Mouse (Mus musculus) kidney, embryonic 14.5 days (tissue): ENCODE measurements around the gene Cct3. TPM values are rescaled to one million over a fixed set of nuclear protein-coding genes. Genes with fewer than 3 reads are reported as not detected.
"Not testable (repeated sequence)": the region's sequence is repeated elsewhere in the genome, so short reads cannot be mapped to it uniquely, and the experiment has no call there.

ENCODE experiments used
- ATAC-seq: fragments of 200-750 bp; cut with Nextera tagmentation; 2 replicates; pipeline ENCODE4 v1.8.0; 2017; ENCODE audit warnings: moderate number of reproducible peaks, mild to moderate bottlenecking, moderate TSS enrichment, moderate library complexity; ENCODE audit not compliant: low FRiP score, low TSS enrichment
- H3K27ac ChIP-seq: fragments of 300-500 bp; sonication (generic); 2 replicates; pipeline ENCODE4 v1.5.1; 2014; ENCODE audit warnings: low read depth, mild to moderate bottlenecking, low read length, moderate library complexity, mixed read lengths
- H3K27me3 ChIP-seq: fragments of 300-500 bp; sonication (generic); 2 replicates; pipeline ENCODE4 v1.6.1; 2014; ENCODE audit warnings: mild to moderate bottlenecking, low read length; ENCODE audit not compliant: control insufficient read depth, insufficient read depth
- H3K36me3 ChIP-seq: fragments of 300-500 bp; sonication (generic); 2 replicates; pipeline ENCODE4 v1.6.1; 2014; ENCODE audit warnings: low read length, mixed read lengths; ENCODE audit not compliant: control insufficient read depth, insufficient read depth
- H3K4me1 ChIP-seq: fragments of 300-500 bp; sonication (generic); 2 replicates; pipeline ENCODE4 v1.6.1; 2014; ENCODE audit warnings: low read length, mixed read lengths; ENCODE audit not compliant: control insufficient read depth, insufficient read depth
- H3K4me2 ChIP-seq: fragments of 300-500 bp; sonication (generic); replicated peaks from 2 replicates; pipeline ENCODE4 v1.6.1; 2014; ENCODE audit warnings: low read depth, mild to moderate bottlenecking, low read length
- H3K4me3 ChIP-seq: fragments of 300-500 bp; sonication (generic); 2 replicates; pipeline ENCODE4 v1.5.1; 2014; ENCODE audit warnings: mild to moderate bottlenecking, low read length
- H3K9ac ChIP-seq: fragments of 300-500 bp; sonication (generic); 2 replicates; pipeline ENCODE4 v1.6.1; 2014; ENCODE audit warnings: low read depth, mild to moderate bottlenecking, low read length, moderate library complexity
- H3K9me3 ChIP-seq: fragments of 300-500 bp; sonication (generic); 2 replicates; pipeline ENCODE4 v1.6.1; 2016; ENCODE audit warnings: low read length; ENCODE audit not compliant: control insufficient read depth
- WGBS: fragments of 180-500 bp; shearing (Covaris S2); extraction: QIAGEN DNeasy Blood & Tissue Kit; methylation state at CpG from one replicate; pipeline ENCODE4 v1.1.7; 2014; 5-methylcytosine and 5-hydroxymethylcytosine counted together
- polyA plus RNA-seq: library from polyadenylated mRNA; unstranded; fragments of >200 nt; fragmentation: Nextera tagmentation; extraction: Ambion mirVana; gene quantifications from 2 replicates; pipeline ENCODE4 v1.2.1, GENCODE M21; 2014

Cct3 gene
- polyA plus RNA-seq, 1 experiment from 2014 or later = 679 TPM

DNA sequence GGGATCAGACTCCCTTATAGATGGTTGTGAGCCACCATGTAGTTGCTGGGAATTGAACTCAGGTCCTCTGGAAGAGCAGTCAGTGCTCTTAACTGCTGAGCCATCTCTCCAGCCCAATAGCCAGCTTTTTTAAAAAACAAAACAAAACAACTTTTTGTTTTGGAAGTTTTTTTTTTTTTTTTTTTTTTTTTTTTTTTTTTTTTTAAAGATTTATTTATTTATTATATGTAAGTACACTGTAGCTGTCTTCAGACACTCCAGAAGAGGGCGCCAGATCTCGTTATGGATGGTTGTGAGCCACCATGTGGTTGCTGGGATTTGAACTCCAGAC lies 11.4 kb upstream of the Cct3 start:
- H3K9ac ChIP-seq, H3K4me3 ChIP-seq, H3K36me3 ChIP-seq, H3K4me2 ChIP-seq, H3K9me3 ChIP-seq, H3K27ac ChIP-seq, ATAC-seq, H3K4me1 ChIP-seq, H3K27me3 ChIP-seq: not testable (repeated sequence)
- WGBS = no CpG with 5 or more reads among the region's 2 CpGs

DNA sequence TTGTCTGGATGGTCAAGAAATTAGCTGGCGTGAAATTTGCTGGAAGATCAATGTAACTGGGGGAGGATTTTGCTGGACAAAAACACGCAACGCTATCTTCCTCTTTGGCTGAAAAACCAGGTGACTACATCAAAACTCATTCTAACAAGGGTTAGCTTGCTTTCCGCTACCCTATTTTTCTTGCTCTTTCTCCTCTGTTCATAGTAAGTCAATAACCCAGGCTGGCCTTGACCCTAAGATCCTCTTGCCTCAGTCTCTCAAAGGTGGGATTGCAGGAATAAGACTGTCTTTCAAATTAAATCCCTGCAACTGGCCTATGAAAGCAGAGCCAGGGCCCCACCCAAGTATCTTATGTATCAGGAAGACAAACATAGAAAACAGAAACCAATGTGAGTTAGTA lies 9.8 kb upstream of the Cct3 start, which contains the start of gene Gm38392:
Gene Gm38392, minus strand, starts transcription at position 101 of the 400 bp plus-strand sequence.
- Histone ChIP-seq H3K4me2 (no peak within 1 kb of the TSS), H3K27me3 (no peaks in the 10 kb centered on the region), H3K9me3 (no peaks in the 10 kb centered on the region), H3K36me3 (no peaks in the 10 kb centered on the region; the same call in 1 of the 2 replicates), H3K4me1 (no peaks in the 10 kb centered on the region), H3K27ac (no peak within 1 kb of the TSS), H3K9ac (no peak within 1 kb of the TSS), H3K4me3 (no peak within 1 kb of the TSS)
- no peak for ATAC-seq
- 92% methylated on average over 4 of the region's 4 CpGs for WGBS

DNA sequence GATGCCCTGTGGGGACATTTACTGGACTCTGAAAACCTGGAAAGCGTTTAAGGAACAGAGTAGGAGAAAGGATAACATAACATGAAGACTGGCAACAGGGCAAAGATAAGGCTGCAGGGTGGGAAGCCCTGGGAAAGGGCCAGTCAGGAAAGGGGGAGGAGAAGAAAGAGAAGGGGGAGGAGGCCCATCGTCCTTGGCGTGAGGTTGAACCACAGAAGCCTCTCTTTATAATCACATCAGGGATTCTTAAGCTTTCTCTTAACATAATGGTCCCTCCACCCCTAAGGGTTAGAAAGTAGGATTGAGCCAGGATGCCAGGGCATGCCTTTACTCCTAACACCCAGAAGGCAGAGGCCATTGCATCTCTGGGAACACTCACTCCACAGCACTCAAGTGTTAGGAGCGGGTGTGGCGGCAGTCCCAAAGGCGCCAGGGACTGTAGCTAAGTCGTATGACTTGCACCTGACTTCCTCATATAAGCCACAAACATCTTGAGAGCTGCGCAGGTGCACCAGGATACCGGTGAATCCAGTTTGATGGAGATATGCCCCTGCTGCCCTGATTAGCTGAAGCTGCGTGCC lies 8.7 kb upstream of the Cct3 start:
- not testable (repeated sequence) for H3K4me3 ChIP-seq, H3K4me1 ChIP-seq, H3K4me2 ChIP-seq, H3K27ac ChIP-seq, H3K9ac ChIP-seq, H3K9me3 ChIP-seq, ATAC-seq, H3K36me3 ChIP-seq, H3K27me3 ChIP-seq
- WGBS = 84% methylated on average over 8 of the region's 10 CpGs

DNA sequence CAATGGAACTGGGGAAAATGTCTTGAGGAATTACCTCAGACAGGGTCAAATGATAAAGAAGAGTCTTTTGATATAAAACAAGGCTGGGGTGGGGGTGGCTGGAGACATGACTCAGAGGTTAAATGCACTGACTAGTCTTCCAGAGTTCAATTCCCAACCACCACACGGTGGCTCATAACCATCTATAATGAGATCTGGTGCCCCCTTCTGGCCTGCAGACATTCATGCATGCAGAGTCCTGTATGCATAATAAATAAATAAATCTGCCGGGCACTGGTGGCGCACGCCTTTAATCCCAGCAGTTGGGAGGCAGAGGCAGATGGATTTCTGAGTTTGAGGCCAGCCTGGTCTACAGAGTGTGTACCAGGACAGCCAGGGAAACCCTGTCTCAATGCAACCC lies 4.9 kb upstream of the Cct3 start:
- Histone ChIP-seq H3K36me3 (no peaks in the 10 kb centered on the region; the same call in 1 of the 2 replicates), H3K9ac (no peak overlapping the region), H3K27ac (no peak overlapping the region), H3K27me3 (no peaks in the 10 kb centered on the region), H3K9me3 (no peaks in the 10 kb centered on the region), H3K4me1 (peaks cover 5% of the 10 kb centered on the region), H3K4me2 (no peak overlapping the region), H3K4me3 (no peak overlapping the region)
- 57% methylated on average over 4 of the region's 4 CpGs for WGBS
- ATAC-seq = no peak

DNA sequence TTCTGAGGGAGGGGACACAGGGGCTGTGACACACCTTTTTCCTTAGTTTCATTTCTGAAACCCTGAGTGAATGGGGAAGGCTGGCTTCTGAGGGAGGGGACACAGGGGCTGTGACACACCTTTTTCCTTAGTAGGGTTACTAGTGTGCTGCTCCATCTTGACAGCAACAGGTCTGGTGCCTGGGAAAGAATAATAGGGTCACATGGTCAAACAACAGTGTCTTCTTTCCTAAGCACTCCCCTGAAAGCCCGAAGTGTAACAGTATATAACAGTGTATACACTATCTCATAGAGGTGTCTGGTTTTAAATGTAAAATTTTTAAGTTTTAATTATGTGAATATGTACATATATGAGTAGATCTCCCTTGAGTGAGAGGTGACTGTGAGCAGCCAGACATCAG lies 1.6 kb upstream of the Cct3 start:
- Histone ChIP-seq H3K36me3 (peaks cover 15% of the 10 kb centered on the region), H3K4me3 (peak overlapping the region; percentile 81; the same call in 1 of the 2 replicates), H3K4me1 (peaks cover 19% of the 10 kb centered on the region), H3K4me2 (peak overlapping the region; percentile 57), H3K9ac (peak overlapping the region; percentile 69; the same call in 1 of the 2 replicates)
- ATAC-seq, H3K9me3 ChIP-seq, H3K27ac ChIP-seq, H3K27me3 ChIP-seq: not testable (repeated sequence)
- WGBS = 35% methylated on average over 1 of the region's 1 CpGs

DNA sequence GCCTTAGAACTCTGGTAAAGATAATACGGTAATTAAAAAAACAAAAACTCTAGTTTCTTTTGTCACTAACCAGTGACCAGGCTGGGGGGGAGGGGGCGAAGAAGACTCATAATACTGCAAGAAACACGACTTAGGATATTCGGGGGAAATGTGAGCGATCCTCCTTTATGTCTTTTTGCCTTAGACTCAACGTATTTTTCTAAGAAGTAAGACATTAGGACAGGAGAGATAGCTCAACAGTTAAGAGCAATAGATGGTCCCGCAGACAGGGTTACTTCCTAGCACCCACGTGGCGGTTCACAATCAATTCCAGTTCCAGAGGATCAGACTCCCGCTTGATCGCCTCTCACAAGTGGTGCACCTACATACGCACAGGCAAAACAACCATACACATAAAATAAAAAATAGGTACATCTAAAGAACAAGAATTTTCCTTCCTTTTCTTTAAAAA lies 781 bp upstream of the Cct3 start:
- H3K27ac ChIP-seq = peak overlapping the region; percentile 88
- WGBS = 2% methylated on average over 12 of the region's 12 CpGs
- no peaks in the 10 kb centered on the region for H3K27me3 ChIP-seq

DNA sequence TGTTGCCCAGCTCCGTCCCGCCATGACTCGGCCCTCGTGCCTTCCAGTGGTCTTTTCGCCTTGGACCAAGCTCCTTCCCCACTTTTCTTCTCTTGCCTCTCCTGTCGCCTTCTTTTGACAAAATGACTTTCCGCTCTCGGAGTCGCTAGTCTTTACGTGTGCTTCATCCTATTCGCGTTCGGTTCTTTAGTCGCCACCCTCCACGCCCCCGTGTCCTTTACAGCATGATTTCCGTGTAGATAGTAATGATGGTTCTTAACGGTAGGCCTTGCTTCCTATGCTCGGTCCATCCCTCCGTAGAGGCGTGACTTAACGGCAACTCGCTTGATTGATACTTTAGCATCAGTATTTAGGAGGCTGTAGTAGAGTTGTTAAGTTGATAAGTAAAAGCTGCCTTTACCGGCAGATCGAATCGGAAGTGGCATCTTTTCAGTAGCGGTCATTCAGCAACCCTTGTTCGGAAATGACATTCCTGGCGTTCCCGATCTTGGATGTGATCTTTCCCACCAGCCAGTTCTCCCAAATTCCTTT lies 470 bp downstream of the Cct3 start:
- Histone ChIP-seq H3K9ac (peak overlapping the region; percentile 88), H3K27me3 (no peaks in the 10 kb centered on the region), H3K9me3 (no peaks in the 10 kb centered on the region), H3K27ac (peak overlapping the region; percentile 91), H3K4me3 (peak overlapping the region; percentile 81), H3K4me1 (peaks cover 19% of the 10 kb centered on the region), H3K36me3 (peaks cover 37% of the 10 kb centered on the region), H3K4me2 (peak overlapping the region; percentile 87)
- under 1% methylated on average over 30 of the region's 30 CpGs for WGBS
- no peak for ATAC-seq

More for the DNA sequence above, 781 bp upstream of the Cct3 start:
- peak overlapping the region; percentile 81 for H3K4me3 ChIP-seq
- peak; percentile 14; the same call in 1 of the 2 replicates for ATAC-seq
- no peaks in the 10 kb centered on the region for H3K9me3 ChIP-seq
- H3K4me2 ChIP-seq = peak overlapping the region; percentile 57
- peaks cover 19% of the 10 kb centered on the region for H3K4me1 ChIP-seq
- H3K36me3 ChIP-seq = peaks cover 24% of the 10 kb centered on the region
- peak overlapping the region; percentile 69 for H3K9ac ChIP-seq

DNA sequence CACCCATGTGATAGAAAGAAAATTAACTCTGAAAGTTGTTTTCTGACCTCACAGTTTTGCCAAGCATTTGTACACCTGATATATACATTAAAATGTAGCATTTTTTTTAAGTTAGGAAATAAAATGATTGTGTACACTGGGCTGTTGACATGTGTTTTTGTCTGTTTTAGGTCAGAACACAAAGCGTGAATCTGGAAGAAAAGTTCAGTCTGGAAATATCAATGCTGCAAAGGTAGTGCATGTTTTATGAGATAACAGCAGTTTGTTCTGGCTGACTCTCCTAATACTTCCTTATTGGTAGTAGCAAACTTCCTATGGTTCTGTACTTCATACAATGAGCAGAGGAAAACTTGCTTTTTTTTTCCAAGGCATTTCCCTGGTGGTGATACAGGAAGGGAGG lies 2.3 kb downstream of the Cct3 start:
- Histone ChIP-seq H3K27ac (no peak overlapping the region), H3K4me3 (no peak overlapping the region), H3K4me1 (peaks cover 19% of the 10 kb centered on the region), H3K9ac (no peak overlapping the region), H3K36me3 (peaks cover 54% of the 10 kb centered on the region), H3K27me3 (no peaks in the 10 kb centered on the region), H3K4me2 (no peak overlapping the region), H3K9me3 (no peaks in the 10 kb centered on the region)
- ATAC-seq = no peak
- 95% methylated on average over 1 of the region's 1 CpGs for WGBS

DNA sequence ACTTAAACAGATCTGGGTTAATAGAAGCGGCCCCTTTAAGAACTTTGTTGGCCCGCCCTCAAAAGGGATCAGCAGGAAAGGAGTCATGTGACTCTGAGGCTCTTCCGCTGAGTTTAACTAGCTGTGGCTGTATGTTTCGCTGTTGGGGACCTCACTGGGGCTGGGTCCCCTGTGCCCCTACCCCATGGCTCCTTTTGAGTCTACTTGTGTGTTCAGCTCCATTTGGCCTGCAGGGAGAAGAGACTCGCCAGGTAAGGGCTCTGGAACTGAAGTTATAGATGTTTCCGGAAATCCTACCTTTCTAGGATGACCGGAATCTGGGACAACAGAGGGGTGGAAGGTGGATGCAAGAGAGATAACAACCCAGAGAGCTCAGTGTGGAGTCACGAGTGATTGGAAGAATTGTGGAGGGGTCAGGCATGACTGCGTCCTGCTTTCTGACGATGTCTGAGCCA lies 28.1 kb downstream of the Cct3 start, which contains the start of gene Glmp:
Gene Glmp, plus strand, starts transcription at position 73 of the 455 bp plus-strand sequence.
- Histone ChIP-seq H3K27me3 (no peaks in the 10 kb centered on the region), H3K9ac (peak within 1 kb of the TSS; percentile 78), H3K27ac (no peak within 1 kb of the TSS), H3K9me3 (no peaks in the 10 kb centered on the region), H3K36me3 (peaks cover 55% of the 10 kb centered on the region), H3K4me3 (peak within 1 kb of the TSS; percentile 72), H3K4me2 (peak within 1 kb of the TSS; percentile 91), H3K4me1 (peaks cover 8% of the 10 kb centered on the region; the same call in 1 of the 2 replicates)
- WGBS = 1% methylated on average over 10 of the region's 10 CpGs
- ATAC-seq = peak; percentile 78
